Mouse (Mus musculus): ENCODE data around the gene Tmem37. TPM values are rescaled to one million over a fixed set of nuclear protein-coding genes. Genes with fewer than 3 reads are reported as not detected.
A peak's percentile ranks its signal among the peaks of the same experiment; 100 is the strongest.

Gene Tmem37
- polyA plus RNA-seq, 1 experiment from 2014 or later, result 11.3 TPM

GRCm38 (mm10) chr1:120057674-120058430 lies 16.0 kb downstream of the Tmem37 start:
- no peak for DNase-seq (ENCODE audit: low spot score)

GRCm38 (mm10) chr1:120057044-120057443 lies 16.8 kb downstream of the Tmem37 start:
- DNase-seq (ENCODE audit: low spot score), result no peak

- no peak for DNase-seq (ENCODE audit: low spot score)
These were observed 17.6 kb downstream of the Tmem37 start for GRCm38 (mm10) chr1:120056236-120056635.

GRCm38 (mm10) chr1:120055475-120055874 lies 18.4 kb downstream of the Tmem37 start:
- peak; percentile 63 for DNase-seq (ENCODE audit: low spot score)

GRCm38 (mm10) chr1:120054997-120055396 lies 18.9 kb downstream of the Tmem37 start:
- no peak for DNase-seq (ENCODE audit: low spot score)

GRCm38 (mm10) chr1:120051070-120051469 lies 22.8 kb downstream of the Tmem37 start:
- DNase-seq (ENCODE audit: low spot score), result no peak

GRCm38 (mm10) chr1:120047325-120047724 lies 26.5 kb downstream of the Tmem37 start:
- no peak for DNase-seq (ENCODE audit: low spot score)

- no peak for DNase-seq (ENCODE audit: low spot score)
These were observed 29.3 kb downstream of the Tmem37 start for GRCm38 (mm10) chr1:120044584-120044983.

- no peak for DNase-seq (ENCODE audit: low spot score)
These were observed 31.5 kb downstream of the Tmem37 start for GRCm38 (mm10) chr1:120042421-120042820.

- no peak for DNase-seq (ENCODE audit: low spot score)
These were observed 35.3 kb downstream of the Tmem37 start for GRCm38 (mm10) chr1:120038594-120038993.

GRCm38 (mm10) chr1:120037021-120037683 lies 36.7 kb downstream of the Tmem37 start:
- no peak for DNase-seq (ENCODE audit: low spot score)

- DNase-seq (ENCODE audit: low spot score), result no peak
These were observed 38.3 kb downstream of the Tmem37 start for GRCm38 (mm10) chr1:120035456-120036034.

- no peak for DNase-seq (ENCODE audit: low spot score)
These were observed 39.1 kb downstream of the Tmem37 start for GRCm38 (mm10) chr1:120034793-120035192.

- no peak for DNase-seq (ENCODE audit: low spot score)
These were observed 40.4 kb downstream of the Tmem37 start for GRCm38 (mm10) chr1:120033469-120033854.

GRCm38 (mm10) chr1:120032804-120033468 lies 40.9 kb downstream of the Tmem37 start:
- peak; percentile 60 for DNase-seq (ENCODE audit: low spot score)

- no peak for DNase-seq (ENCODE audit: low spot score)
These were observed 43.4 kb downstream of the Tmem37 start for GRCm38 (mm10) chr1:120030474-120030873.

GRCm38 (mm10) chr1:120027693-120028092 lies 46.2 kb downstream of the Tmem37 start:
- DNase-seq (ENCODE audit: low spot score), result no peak

- no peak for DNase-seq (ENCODE audit: low spot score)
These were observed 48.8 kb downstream of the Tmem37 start for GRCm38 (mm10) chr1:120025050-120025439.

- DNase-seq (ENCODE audit: low spot score), result no peak
These were observed 49.4 kb downstream of the Tmem37 start for GRCm38 (mm10) chr1:120024331-120025049.

GRCm38 (mm10) chr1:120021951-120022350 lies 51.9 kb downstream of the Tmem37 start:
- DNase-seq (ENCODE audit: low spot score), result no peak

GRCm38 (mm10) chr1:120020322-120020897 lies 53.5 kb downstream of the Tmem37 start:
- no peak for DNase-seq (ENCODE audit: low spot score)
